Mouse (Mus musculus): Measurements from ENCODE around the gene Pex14. TPM values are rescaled to one million over a fixed set of nuclear protein-coding genes. Genes with fewer than 3 reads are reported as not detected.

Pex14 gene
- polyA plus RNA-seq, 2 experiments = 32.3 to 37.3 TPM

DNA sequence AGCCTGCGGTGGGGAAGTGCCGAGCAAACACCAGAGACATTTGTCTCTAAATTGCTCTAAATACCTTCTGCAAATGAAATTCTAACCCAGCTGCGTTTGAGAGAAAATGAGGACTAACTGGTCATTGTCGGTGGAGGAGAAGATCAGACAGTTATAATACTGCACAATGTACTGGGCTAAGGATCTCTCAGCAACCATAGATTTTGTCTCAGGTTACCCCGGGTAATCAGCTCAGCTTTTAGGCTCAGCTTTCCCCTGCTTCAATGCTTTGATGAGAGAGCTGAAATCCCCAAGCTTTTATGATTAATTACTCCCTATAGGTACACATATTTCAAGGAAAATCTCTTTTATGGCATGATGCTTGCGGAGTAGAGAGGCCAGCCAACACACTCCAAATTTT is 59.4 kb downstream of the Pex14 start:
- ATAC-seq (ENCODE audit: low FRiP score, low read depth) (no peak), DNase-seq (ENCODE audit: low spot score) (no peak)
- Histone ChIP-seq H3K36me3 (ENCODE audit: control insufficient read depth, insufficient read depth, low read length) (peaks cover 8% of the 10 kb centered on the region), H3K9me3 (ENCODE audit: control insufficient read depth, low read length) (no peaks in the 10 kb centered on the region), H3K27me3 (ENCODE audit: control insufficient read depth, insufficient read depth, low read length) (no peaks in the 10 kb centered on the region), H3K27ac (replicated peaks; ENCODE audit: low read depth, low read length) (no peak overlapping the region), H3K4me3 (replicated peaks; ENCODE audit: low read length) (no peak overlapping the region), H3K4me2 (replicated peaks; ENCODE audit: low read depth, low read length, severe bottlenecking) (no peak overlapping the region), H3K4me1 (ENCODE audit: control insufficient read depth, insufficient read depth, low read length) (no peaks in the 10 kb centered on the region; the same call in 1 of the 2 replicates), H3K9ac (ENCODE audit: low read depth, low read length, severe bottlenecking) (no peak overlapping the region)
- WGBS = 54% methylated on average over 6 of the region's 6 CpGs
- TF ChIP-seq POLR2A (IDR thresholded peaks at IDR 0.05; ENCODE audit: borderline replicate concordance, extremely low read depth, insufficient read depth, insufficient read length) = no peak

GRCm38 (mm10) chr4:149037706-149038105 is 62.0 kb downstream of the Pex14 start:
- no peak overlapping the region for H3K4me2 ChIP-seq (replicated peaks; ENCODE audit: low read depth, low read length, severe bottlenecking)
- no peaks in the 10 kb centered on the region; the same call in 1 of the 2 replicates for H3K4me1 ChIP-seq (ENCODE audit: control insufficient read depth, insufficient read depth, low read length)
- WGBS = 41% methylated on average over 6 of the region's 6 CpGs
- H3K36me3 ChIP-seq (ENCODE audit: control insufficient read depth, insufficient read depth, low read length) = peaks cover 8% of the 10 kb centered on the region
- H3K27ac ChIP-seq (replicated peaks; ENCODE audit: low read depth, low read length) = no peak overlapping the region
- H3K9ac ChIP-seq (ENCODE audit: low read depth, low read length, severe bottlenecking) = no peak overlapping the region
- no peak for TF ChIP-seq POLR2A (IDR thresholded peaks at IDR 0.05; ENCODE audit: borderline replicate concordance, extremely low read depth, insufficient read depth, insufficient read length)
- DNase-seq (ENCODE audit: low spot score) = no peak
- no peaks in the 10 kb centered on the region for H3K9me3 ChIP-seq (ENCODE audit: control insufficient read depth, low read length)
- no peak overlapping the region for H3K4me3 ChIP-seq (replicated peaks; ENCODE audit: low read length)
- ATAC-seq (ENCODE audit: low FRiP score, low read depth) = no peak
- no peaks in the 10 kb centered on the region for H3K27me3 ChIP-seq (ENCODE audit: control insufficient read depth, insufficient read depth, low read length)

GRCm38 (mm10) chr4:149036592-149036991 is 63.1 kb downstream of the Pex14 start:
- H3K36me3 ChIP-seq (ENCODE audit: control insufficient read depth, insufficient read depth, low read length) = peaks cover 6% of the 10 kb centered on the region
- no peak for TF ChIP-seq POLR2A (IDR thresholded peaks at IDR 0.05; ENCODE audit: borderline replicate concordance, extremely low read depth, insufficient read depth, insufficient read length)
- H3K9me3 ChIP-seq (ENCODE audit: control insufficient read depth, low read length) = no peaks in the 10 kb centered on the region
- H3K4me2 ChIP-seq (replicated peaks; ENCODE audit: low read depth, low read length, severe bottlenecking) = no peak overlapping the region
- 60% methylated on average over 9 of the region's 9 CpGs for WGBS
- H3K9ac ChIP-seq (ENCODE audit: low read depth, low read length, severe bottlenecking) = no peak overlapping the region
- DNase-seq (ENCODE audit: low spot score) (no peak), ATAC-seq (ENCODE audit: low FRiP score, low read depth) (no peak)
- no peak overlapping the region for H3K4me3 ChIP-seq (replicated peaks; ENCODE audit: low read length)
- no peaks in the 10 kb centered on the region for H3K27me3 ChIP-seq (ENCODE audit: control insufficient read depth, insufficient read depth, low read length)
- H3K27ac ChIP-seq (replicated peaks; ENCODE audit: low read depth, low read length) = no peak overlapping the region
- H3K4me1 ChIP-seq (ENCODE audit: control insufficient read depth, insufficient read depth, low read length) = no peaks in the 10 kb centered on the region; the same call in 1 of the 2 replicates

DNA sequence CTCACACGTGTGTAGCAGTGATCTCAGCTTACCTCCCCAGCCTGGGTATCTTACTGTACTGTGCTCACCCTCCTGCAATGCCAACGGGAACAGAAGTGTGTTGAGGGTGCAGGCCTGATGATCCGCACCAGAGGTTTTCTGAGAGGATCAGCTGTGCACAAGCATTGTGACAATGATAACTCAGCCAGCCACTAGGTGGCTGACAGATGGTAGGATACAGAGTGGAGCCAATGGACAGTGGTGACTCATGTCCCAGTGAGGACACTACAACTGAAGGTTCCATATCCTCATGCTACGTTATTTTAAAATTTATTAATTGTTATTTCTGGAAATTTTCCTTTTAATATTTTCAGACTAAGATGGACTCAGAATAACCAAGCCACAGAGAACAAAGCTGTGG is 68.2 kb downstream of the Pex14 start:
- no peak for DNase-seq (ENCODE audit: low spot score)
- H3K9ac ChIP-seq (ENCODE audit: low read depth, low read length, severe bottlenecking) = no peak overlapping the region

DNA sequence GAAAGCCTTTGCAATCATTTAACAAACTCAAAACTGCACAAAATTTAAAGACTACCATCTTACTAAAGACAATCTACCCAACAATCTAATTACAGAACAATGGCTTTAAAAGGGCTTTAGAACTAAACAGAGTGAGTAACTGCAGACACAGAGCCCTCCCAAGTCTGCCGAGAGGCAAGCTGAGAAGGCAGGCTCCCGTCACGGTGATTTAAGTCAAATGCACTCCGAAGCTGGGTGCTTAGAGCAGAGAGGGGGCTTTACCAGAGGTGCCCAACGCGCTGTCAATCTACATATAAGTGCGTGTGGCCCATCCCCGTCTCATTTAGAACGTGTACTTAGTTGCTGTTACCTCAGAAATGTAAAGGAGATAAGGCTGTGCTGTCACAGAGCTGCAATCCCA is 72.1 kb downstream of the Pex14 start:
- ATAC-seq (ENCODE audit: low FRiP score, low read depth) = no peak
- H3K4me1 ChIP-seq (ENCODE audit: control insufficient read depth, insufficient read depth, low read length) = no peaks in the 10 kb centered on the region
- H3K4me2 ChIP-seq (replicated peaks; ENCODE audit: low read depth, low read length, severe bottlenecking) = no peak overlapping the region
- WGBS = 68% methylated on average over 9 of the region's 9 CpGs
- DNase-seq (ENCODE audit: low spot score) = no peak
- no peak overlapping the region for H3K9ac ChIP-seq (ENCODE audit: low read depth, low read length, severe bottlenecking)
- no peaks in the 10 kb centered on the region for H3K9me3 ChIP-seq (ENCODE audit: control insufficient read depth, low read length)
- TF ChIP-seq POLR2A (IDR thresholded peaks at IDR 0.05; ENCODE audit: borderline replicate concordance, extremely low read depth, insufficient read depth, insufficient read length) = no peak
- no peak overlapping the region for H3K27ac ChIP-seq (replicated peaks; ENCODE audit: low read depth, low read length)
- H3K36me3 ChIP-seq (ENCODE audit: control insufficient read depth, insufficient read depth, low read length) = peaks cover 3% of the 10 kb centered on the region; the same call in 1 of the 2 replicates
- no peak overlapping the region for H3K4me3 ChIP-seq (replicated peaks; ENCODE audit: low read length)
- H3K27me3 ChIP-seq (ENCODE audit: control insufficient read depth, insufficient read depth, low read length) = no peaks in the 10 kb centered on the region

More for the DNA sequence above, 68.2 kb downstream of the Pex14 start:
- Histone ChIP-seq H3K27ac (replicated peaks; ENCODE audit: low read depth, low read length) (no peak overlapping the region), H3K9me3 (ENCODE audit: control insufficient read depth, low read length) (no peaks in the 10 kb centered on the region), H3K4me1 (ENCODE audit: control insufficient read depth, insufficient read depth, low read length) (no peaks in the 10 kb centered on the region), H3K36me3 (ENCODE audit: control insufficient read depth, insufficient read depth, low read length) (peaks cover 3% of the 10 kb centered on the region; the same call in 1 of the 2 replicates), H3K4me3 (replicated peaks; ENCODE audit: low read length) (no peak overlapping the region), H3K4me2 (replicated peaks; ENCODE audit: low read depth, low read length, severe bottlenecking) (no peak overlapping the region), H3K27me3 (ENCODE audit: control insufficient read depth, insufficient read depth, low read length) (no peaks in the 10 kb centered on the region)
- ATAC-seq (ENCODE audit: low FRiP score, low read depth) = no peak
- TF ChIP-seq POLR2A (IDR thresholded peaks at IDR 0.05; ENCODE audit: borderline replicate concordance, extremely low read depth, insufficient read depth, insufficient read length) = no peak
- 76% methylated on average over 4 of the region's 4 CpGs for WGBS

GRCm38 (mm10) chr4:149025242-149025641 is 74.4 kb downstream of the Pex14 start:
- Histone ChIP-seq H3K27ac (replicated peaks; ENCODE audit: low read depth, low read length) (no peak overlapping the region), H3K4me1 (ENCODE audit: control insufficient read depth, insufficient read depth, low read length) (no peaks in the 10 kb centered on the region), H3K36me3 (ENCODE audit: control insufficient read depth, insufficient read depth, low read length) (0 out of 2 replicates have a peak, but pooled peaks cover 7% of the 10 kb centered on the region), H3K9ac (ENCODE audit: low read depth, low read length, severe bottlenecking) (no peak overlapping the region), H3K4me3 (replicated peaks; ENCODE audit: low read length) (no peak overlapping the region), H3K27me3 (ENCODE audit: control insufficient read depth, insufficient read depth, low read length) (no peaks in the 10 kb centered on the region), H3K9me3 (ENCODE audit: control insufficient read depth, low read length) (no peaks in the 10 kb centered on the region), H3K4me2 (replicated peaks; ENCODE audit: low read depth, low read length, severe bottlenecking) (no peak overlapping the region)
- TF ChIP-seq POLR2A (IDR thresholded peaks at IDR 0.05; ENCODE audit: borderline replicate concordance, extremely low read depth, insufficient read depth, insufficient read length) = no peak
- 76% methylated on average over 10 of the region's 10 CpGs for WGBS
- ATAC-seq (ENCODE audit: low FRiP score, low read depth) (no peak), DNase-seq (ENCODE audit: low spot score) (no peak)

Data from limb, embryonic 14.5 days (tissue).